Mouse (Mus musculus): ENCODE measurements around the gene Mad2l1bp. TPM values are rescaled to one million over a fixed set of nuclear protein-coding genes. Genes with fewer than 3 reads are reported as not detected.

Gene Mad2l1bp
- polyA plus RNA-seq (2012; ENCODE audit: insufficient read depth, low replicate concordance): 8.8 and 18.5 TPM in 2 replicates

- Histone ChIP-seq H3K9me3 (no peaks in the 10 kb centered on the region), H3K36me3 (replicated peaks; ENCODE audit: low read length) (peaks cover 33% of the 10 kb centered on the region), H3K27me3 (replicated peaks) (no peaks in the 10 kb centered on the region), H3K4me1 (peaks cover 49% of the 10 kb centered on the region), H3K4me3 (replicated peaks) (peak within 1 kb of the TSS; percentile 98)
- TF ChIP-seq FLI1 (IDR thresholded peaks at IDR 0.05; ENCODE audit: low read length) (no peak), GATA1 (IDR thresholded peaks at IDR 0.05; ENCODE audit: borderline replicate concordance, low read length) (no peak)
Measured at GRCm38 (mm10) chr17:46152847-46153782, at the start of gene Mad2l1bp. Gene Mad2l1bp (minus strand): TSS chr17:46153553.

GRCm38 (mm10) chr17:46203078-46203477, 49.7 kb upstream of the Mad2l1bp start:
- H3K4me3 ChIP-seq (replicated peaks): peak overlapping the region; percentile 99
- H3K27me3 ChIP-seq (replicated peaks): no peaks in the 10 kb centered on the region
- peaks cover 56% of the 10 kb centered on the region for H3K4me1 ChIP-seq
- peaks cover 55% of the 10 kb centered on the region for H3K36me3 ChIP-seq (replicated peaks; ENCODE audit: low read length)
- H3K9me3 ChIP-seq: no peaks in the 10 kb centered on the region
- TF ChIP-seq FLI1 (IDR thresholded peaks at IDR 0.05; ENCODE audit: low read length) (no peak), GATA1 (IDR thresholded peaks at IDR 0.05; ENCODE audit: borderline replicate concordance, low read length) (no peak)

- peaks cover 51% of the 10 kb centered on the region for H3K4me1 ChIP-seq
- TF ChIP-seq FLI1 (IDR thresholded peaks at IDR 0.05; ENCODE audit: low read length) (0 out of 2 replicates have a peak, but pooled peaks have one; percentile 27), GATA1 (IDR thresholded peaks at IDR 0.05; ENCODE audit: borderline replicate concordance, low read length) (no peak)
- H3K36me3 ChIP-seq (replicated peaks; ENCODE audit: low read length): peaks cover 55% of the 10 kb centered on the region
- H3K27me3 ChIP-seq (replicated peaks): no peaks in the 10 kb centered on the region
- H3K4me3 ChIP-seq (replicated peaks): peak within 1 kb of the TSS; percentile 99
- H3K9me3 ChIP-seq: no peaks in the 10 kb centered on the region
Measured at GRCm38 (mm10) chr17:46202421-46203071, 49.2 kb upstream of the Mad2l1bp start, which contains the start of the genes Polh and Xpo5. Gene Polh (minus strand): TSS chr17:46202645. Gene Xpo5 (plus strand): TSS chr17:46202782.

- peaks cover 55% of the 10 kb centered on the region for H3K36me3 ChIP-seq (replicated peaks; ENCODE audit: low read length)
- peaks cover 38% of the 10 kb centered on the region for H3K4me1 ChIP-seq
- no peaks in the 10 kb centered on the region for H3K27me3 ChIP-seq (replicated peaks)
- TF ChIP-seq GATA1 (IDR thresholded peaks at IDR 0.05; ENCODE audit: borderline replicate concordance, low read length) (no peak), FLI1 (IDR thresholded peaks at IDR 0.05; ENCODE audit: low read length) (no peak)
- peak overlapping the region; percentile 99 for H3K4me3 ChIP-seq (replicated peaks)
- no peaks in the 10 kb centered on the region for H3K9me3 ChIP-seq
Measured at GRCm38 (mm10) chr17:46201151-46201550, 47.8 kb upstream of the Mad2l1bp start.

- TF ChIP-seq FLI1 (IDR thresholded peaks at IDR 0.05; ENCODE audit: low read length) (no peak), GATA1 (IDR thresholded peaks at IDR 0.05; ENCODE audit: borderline replicate concordance, low read length) (no peak)
- H3K36me3 ChIP-seq (replicated peaks; ENCODE audit: low read length): peaks cover 91% of the 10 kb centered on the region
- H3K4me1 ChIP-seq: peaks cover 8% of the 10 kb centered on the region
- no peak overlapping the region for H3K4me3 ChIP-seq (replicated peaks)
- H3K9me3 ChIP-seq: no peaks in the 10 kb centered on the region
- no peaks in the 10 kb centered on the region for H3K27me3 ChIP-seq (replicated peaks)
Measured at GRCm38 (mm10) chr17:46188829-46189228, 35.5 kb upstream of the Mad2l1bp start.

- H3K4me3 ChIP-seq (replicated peaks): no peak overlapping the region
- no peaks in the 10 kb centered on the region for H3K27me3 ChIP-seq (replicated peaks)
- no peaks in the 10 kb centered on the region for H3K9me3 ChIP-seq
- TF ChIP-seq FLI1 (IDR thresholded peaks at IDR 0.05; ENCODE audit: low read length) (no peak), GATA1 (IDR thresholded peaks at IDR 0.05; ENCODE audit: borderline replicate concordance, low read length) (no peak)
- H3K4me1 ChIP-seq: peaks cover 51% of the 10 kb centered on the region
- H3K36me3 ChIP-seq (replicated peaks; ENCODE audit: low read length): peaks cover 88% of the 10 kb centered on the region
Measured at GRCm38 (mm10) chr17:46182273-46182672, 28.9 kb upstream of the Mad2l1bp start.

GRCm38 (mm10) chr17:46170538-46170937, 17.2 kb upstream of the Mad2l1bp start:
- Histone ChIP-seq H3K4me3 (replicated peaks) (no peak overlapping the region), H3K27me3 (replicated peaks) (no peaks in the 10 kb centered on the region), H3K9me3 (no peaks in the 10 kb centered on the region), H3K4me1 (peaks cover 83% of the 10 kb centered on the region), H3K36me3 (replicated peaks; ENCODE audit: low read length) (peaks cover 85% of the 10 kb centered on the region)
- TF ChIP-seq GATA1 (IDR thresholded peaks at IDR 0.05; ENCODE audit: borderline replicate concordance, low read length) (no peak), FLI1 (IDR thresholded peaks at IDR 0.05; ENCODE audit: low read length) (no peak)

- H3K4me3 ChIP-seq (replicated peaks): peak overlapping the region; percentile 73
- H3K27me3 ChIP-seq (replicated peaks): no peaks in the 10 kb centered on the region
- H3K9me3 ChIP-seq: no peaks in the 10 kb centered on the region
- H3K36me3 ChIP-seq (replicated peaks; ENCODE audit: low read length): peaks cover 94% of the 10 kb centered on the region
- TF ChIP-seq FLI1 (IDR thresholded peaks at IDR 0.05; ENCODE audit: low read length): no peak
- peaks cover 93% of the 10 kb centered on the region for H3K4me1 ChIP-seq
Measured at GRCm38 (mm10) chr17:46168768-46169167, 15.4 kb upstream of the Mad2l1bp start.

GRCm38 (mm10) chr17:46168318-46168717, 15.0 kb upstream of the Mad2l1bp start:
- Histone ChIP-seq H3K36me3 (replicated peaks; ENCODE audit: low read length) (peaks cover 97% of the 10 kb centered on the region), H3K4me3 (replicated peaks) (peak overlapping the region; percentile 73), H3K27me3 (replicated peaks) (no peaks in the 10 kb centered on the region), H3K9me3 (no peaks in the 10 kb centered on the region), H3K4me1 (peaks cover 95% of the 10 kb centered on the region)
- TF ChIP-seq GATA1 (IDR thresholded peaks at IDR 0.05; ENCODE audit: borderline replicate concordance, low read length) (no peak), FLI1 (IDR thresholded peaks at IDR 0.05; ENCODE audit: low read length) (no peak)
